Mouse (Mus musculus) small intestine, adult 2 months (tissue): ENCODE results near the gene Mpped2.

Source experiments
- CTCF ChIP-seq: fragments of 200-500 bp; IDR thresholded peaks from 2 replicates; pipeline ENCODE4 v1.5.1; 2012; ENCODE audit warnings: low read depth, mild to moderate bottlenecking, control low read depth, inconsistent platforms, low read length, moderate library complexity, mixed read lengths; ENCODE audit not compliant: insufficient replicate concordance, insufficient read length; ENCODE audit errors: extremely low read depth
- POLR2A ChIP-seq: fragments of 200-500 bp; IDR thresholded peaks from 2 replicates; pipeline ENCODE4 v1.6.1; 2012; ENCODE audit warnings: low read depth, mild to moderate bottlenecking, control low read depth, inconsistent platforms, low read length, moderate library complexity

GRCm38 (mm10) chr2:106729951-106730564 is 37.0 kb downstream of the Mpped2 start:
- no peak for TF ChIP-seq POLR2A
- no peak for TF ChIP-seq CTCF
